Mouse (Mus musculus) embryonic fibroblast, embryonic 13.5 days (primary cell): ENCODE measurements around the gene Gjb1. TPM values are rescaled to one million over a fixed set of nuclear protein-coding genes. Genes with fewer than 3 reads are reported as not detected.

Experiments
- H3K27ac ChIP-seq: 2 replicates; pipeline ENCODE4 v1.5.1; 2012; ENCODE audit warnings: low read length, control low read depth, inconsistent platforms; ENCODE audit not compliant: insufficient read depth
- H3K4me1 ChIP-seq: 2 replicates; pipeline ENCODE4 v1.6.1; 2011; ENCODE audit warnings: low read length; ENCODE audit not compliant: control insufficient read depth, insufficient read depth
- H3K4me3 ChIP-seq: 2 replicates; pipeline ENCODE4 v1.5.1; 2011; ENCODE audit warnings: mild to moderate bottlenecking, control low read depth, low read length; ENCODE audit not compliant: insufficient read depth
- CTCF ChIP-seq: IDR thresholded peaks from 2 replicates; pipeline ENCODE4 v1.5.1; 2011; ENCODE audit warnings: mild to moderate bottlenecking, control low read depth, low read length, moderate library complexity, borderline replicate concordance; ENCODE audit not compliant: insufficient read depth
- POLR2A ChIP-seq: IDR thresholded peaks from 2 replicates; pipeline ENCODE4 v1.6.1; 2011; ENCODE audit warnings: low read depth, mild to moderate bottlenecking, control low read depth, low read length, moderate library complexity
- polyA plus RNA-seq: library from polyadenylated mRNA; stranded (reverse); fragments of >200 nt; gene quantifications from 2 replicates; pipeline ENCODE4 v1.2.4, GENCODE M21; 2011; ENCODE audit warnings: low read depth; ENCODE audit not compliant: missing spikeins, insufficient read length

The Gjb1 gene
- polyA plus RNA-seq, 1 experiment, result not detected

DNA sequence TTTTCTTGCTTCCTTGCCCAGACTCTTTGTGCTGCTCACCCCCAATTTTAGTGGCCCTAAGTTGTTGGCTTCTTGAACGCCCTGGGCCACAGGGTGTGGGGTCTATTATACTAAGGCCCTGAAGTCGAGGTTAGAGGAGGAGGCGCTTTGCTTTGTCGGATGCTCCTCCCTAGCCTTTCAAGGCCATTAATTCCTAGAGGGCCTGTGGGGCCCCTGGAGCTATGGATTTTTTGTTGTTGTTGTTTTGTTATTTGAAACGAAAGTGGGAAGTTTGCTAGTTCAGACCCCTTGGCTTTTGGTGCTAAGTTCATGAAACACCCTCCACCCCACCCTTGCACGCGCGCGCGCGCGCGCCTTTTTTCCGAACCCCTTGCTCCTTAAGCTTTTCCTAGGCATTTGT is 53.8 kb downstream of the Gjb1 start:
- Histone ChIP-seq H3K4me3 (peak overlapping the region; percentile 73), H3K27ac (peak overlapping the region; percentile 98), H3K4me1 (0 out of 2 replicates have a peak, but pooled peaks cover 1% of the 10 kb centered on the region)
- TF ChIP-seq CTCF, result no peak
- no peak for TF ChIP-seq POLR2A

Other genes starting within 250 kb of the Gjb1 start
- 73.9 and 83.3 TPM in 2 replicates for gene Snx12, start 153.8 kb upstream of the Gjb1 start, polyA plus RNA-seq
- 12.8 and 15.3 TPM in 2 replicates for gene Foxo4, start 121.8 kb upstream of the Gjb1 start, polyA plus RNA-seq
- gene Gm614, start 112.4 kb upstream of the Gjb1 start, polyA plus RNA-seq, result not detected in 2 replicates
- gene Il2rg, start 108.1 kb upstream of the Gjb1 start, polyA plus RNA-seq, result 4.6 and 4.8 TPM in 2 replicates
- gene Gm20489, start 107.4 kb upstream of the Gjb1 start, polyA plus RNA-seq, result not detected in 2 replicates
- 45.8 and 47.9 TPM in 2 replicates for gene Med12, start 102.3 kb upstream of the Gjb1 start, polyA plus RNA-seq
- 0.47 and 0.91 TPM in 2 replicates for gene Nlgn3, start 77.2 kb upstream of the Gjb1 start, polyA plus RNA-seq
- gene Zmym3, start 44.5 kb downstream of the Gjb1 start, polyA plus RNA-seq, result 50.7 and 67.0 TPM in 2 replicates
- gene Nono, start 52.9 kb downstream of the Gjb1 start, polyA plus RNA-seq, result 384 and 440 TPM in 2 replicates
- gene Itgb1bp2, start 72.7 kb downstream of the Gjb1 start, polyA plus RNA-seq, result 1.5 and 2.5 TPM in 2 replicates
- gene Taf1, start 156.4 kb downstream of the Gjb1 start, polyA plus RNA-seq, result 35.8 and 38.3 TPM in 2 replicates